Mouse (Mus musculus) thymus, postnatal 4 days (tissue): ENCODE data around the gene Slc30a3.
A peak's percentile ranks its signal among the peaks of the same experiment; 100 is the strongest.
"Not testable (repeated sequence)": the region's sequence is repeated elsewhere in the genome, so short reads cannot be mapped to it uniquely, and the experiment has no call there.

Experiments
- DNase-seq: peaks from one replicate; pipeline ENCODE4 v3.0.0; 2021

Gene Slc30a3

GRCm38 (mm10) chr5:31093151-31094041 is 14.6 kb downstream of the Slc30a3 start:
- DNase-seq, result peak; percentile 73

- no peak for DNase-seq
These were observed 15.6 kb downstream of the Slc30a3 start for GRCm38 (mm10) chr5:31092231-31092975.

- DNase-seq, result no peak
These were observed 20.9 kb downstream of the Slc30a3 start for GRCm38 (mm10) chr5:31087131-31087530.

- DNase-seq, result no peak
These were observed 21.4 kb downstream of the Slc30a3 start for GRCm38 (mm10) chr5:31086606-31087005.

- DNase-seq, result no peak
These were observed 24.1 kb downstream of the Slc30a3 start for GRCm38 (mm10) chr5:31083949-31084348.

- no peak for DNase-seq
These were observed 25.0 kb downstream of the Slc30a3 start for GRCm38 (mm10) chr5:31082935-31083625.

GRCm38 (mm10) chr5:31082355-31082754 is 25.7 kb downstream of the Slc30a3 start:
- peak; percentile 90 for DNase-seq

GRCm38 (mm10) chr5:31081386-31081785 is 26.7 kb downstream of the Slc30a3 start:
- peak; percentile 80 for DNase-seq

- no peak for DNase-seq
These were observed 27.3 kb downstream of the Slc30a3 start for GRCm38 (mm10) chr5:31080795-31081164.

- no peak for DNase-seq
These were observed 27.8 kb downstream of the Slc30a3 start for GRCm38 (mm10) chr5:31080059-31080794.

GRCm38 (mm10) chr5:31076346-31076745 is 31.7 kb downstream of the Slc30a3 start:
- no peak for DNase-seq

GRCm38 (mm10) chr5:31073176-31073575 is 34.9 kb downstream of the Slc30a3 start:
- DNase-seq, result no peak

GRCm38 (mm10) chr5:31071821-31072220 is 36.2 kb downstream of the Slc30a3 start:
- DNase-seq, result no peak

GRCm38 (mm10) chr5:31071059-31071458 is 37.0 kb downstream of the Slc30a3 start:
- DNase-seq, result no peak

GRCm38 (mm10) chr5:31069810-31070209 is 38.2 kb downstream of the Slc30a3 start:
- DNase-seq, result no peak

- no peak for DNase-seq
These were observed 52.6 kb downstream of the Slc30a3 start for GRCm38 (mm10) chr5:31055216-31056140.

GRCm38 (mm10) chr5:31054261-31055215 is 53.5 kb downstream of the Slc30a3 start, which contains the start of gene Cad:
Cad (plus strand) TSS chr5:31054780.
- DNase-seq, result peak; percentile 98

GRCm38 (mm10) chr5:31053728-31054127 is 54.3 kb downstream of the Slc30a3 start:
- DNase-seq, result not testable (repeated sequence)

GRCm38 (mm10) chr5:31050427-31050826 is 57.6 kb downstream of the Slc30a3 start:
- no peak for DNase-seq
